Mouse (Mus musculus): ENCODE measurements around the gene Skor1.

The Skor1 gene

DNA sequence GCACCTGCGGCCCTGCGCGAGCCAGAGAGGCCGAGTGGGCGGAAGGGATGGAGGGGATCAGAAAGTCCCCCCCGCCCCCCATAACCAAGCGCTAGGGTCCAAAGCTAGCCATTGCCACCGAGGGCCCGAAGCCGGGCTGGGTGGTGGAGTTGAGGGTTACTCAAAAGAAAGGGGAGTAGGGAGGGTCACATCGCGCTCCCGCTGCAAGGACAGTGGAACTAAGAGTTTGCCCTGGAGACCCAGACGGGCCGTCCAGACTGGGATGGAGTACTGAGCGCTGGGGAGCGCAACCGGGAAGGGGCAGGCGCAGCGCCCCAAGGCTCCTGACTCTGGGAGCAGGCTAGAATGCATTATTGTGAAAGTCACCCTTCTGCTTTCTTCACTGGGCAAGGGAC lies 608 bp upstream of the Skor1 start:
- DNase-seq (ENCODE audit: low read depth, low spot score), result no peak

DNA sequence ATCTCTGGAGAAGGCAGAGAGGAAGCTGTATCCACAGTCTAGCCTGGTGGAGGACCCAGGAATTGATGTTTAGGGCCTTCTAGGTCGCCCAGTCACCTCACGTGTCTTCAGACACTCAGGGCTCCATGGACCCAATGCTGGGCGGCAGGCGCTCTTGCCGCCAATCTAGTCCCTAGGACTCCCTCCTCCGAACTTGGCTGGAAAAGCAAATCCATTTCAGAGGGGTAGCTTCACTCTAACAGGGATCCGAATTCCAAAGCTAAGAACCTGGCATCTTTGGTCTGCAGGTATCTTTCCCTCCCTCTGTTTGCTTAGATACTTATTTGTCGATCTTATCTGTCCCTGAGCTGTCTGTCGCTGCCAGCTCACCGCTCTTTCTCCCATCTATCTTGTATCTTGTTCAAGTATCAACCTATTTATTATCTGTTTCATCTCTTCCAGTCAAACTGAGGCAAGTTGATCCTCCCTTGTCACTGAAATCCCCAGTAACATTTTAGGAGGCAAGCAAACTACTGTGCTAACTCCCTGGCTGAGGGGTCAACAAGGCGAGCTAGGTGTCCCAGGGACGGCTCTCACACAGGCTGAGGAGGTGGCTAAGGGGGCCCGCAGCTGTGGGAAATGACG lies 863 bp downstream of the Skor1 start:
- no peak for DNase-seq (ENCODE audit: low read depth, low spot score)

- no peak for DNase-seq (ENCODE audit: low read depth, low spot score)
Measured at GRCm38 (mm10) chr9:63147296-63147695, 1.5 kb downstream of the Skor1 start.

- DNase-seq (ENCODE audit: low read depth, low spot score), result no peak
Measured at GRCm38 (mm10) chr9:63146856-63147274, 1.9 kb downstream of the Skor1 start.

DNA sequence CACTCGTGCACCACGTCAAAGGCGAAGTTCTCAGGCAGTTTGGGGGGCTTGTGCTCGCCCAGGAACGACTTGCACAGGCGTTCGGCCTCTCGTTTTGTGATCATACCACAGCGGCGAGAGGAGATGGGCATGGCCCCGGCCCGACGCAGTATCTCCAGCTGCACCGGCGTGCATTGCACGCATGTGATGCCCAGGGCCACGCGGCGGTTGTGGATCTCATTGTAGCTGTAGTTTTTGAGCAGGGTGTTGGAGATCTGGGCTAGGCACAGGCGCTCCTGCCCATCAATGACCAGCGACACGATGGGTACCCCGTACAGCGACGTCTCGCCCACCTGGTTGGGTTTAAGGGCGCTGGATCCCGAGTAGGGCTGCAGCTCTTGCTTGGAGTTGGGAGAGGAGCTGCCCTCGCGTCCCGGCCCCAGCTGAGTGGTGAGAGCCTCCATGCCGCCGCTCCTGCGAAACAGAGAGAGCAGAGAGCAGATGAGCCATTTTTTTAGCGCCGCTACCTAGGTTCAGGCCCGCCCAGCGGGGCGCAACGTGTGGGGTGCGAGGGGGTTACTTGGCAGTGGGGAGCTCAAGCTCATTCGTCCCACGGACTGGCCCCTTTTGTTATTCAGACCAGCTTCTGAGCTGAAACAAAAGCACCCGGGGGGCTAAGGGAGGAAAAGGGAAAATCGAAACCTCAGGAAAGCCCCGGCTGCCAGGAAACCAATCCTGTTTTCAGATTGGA lies 2.5 kb downstream of the Skor1 start:
- no peak for DNase-seq (ENCODE audit: low read depth, low spot score)

GRCm38 (mm10) chr9:63145249-63146125 lies 3.3 kb downstream of the Skor1 start:
- no peak for DNase-seq (ENCODE audit: low read depth, low spot score)

DNA sequence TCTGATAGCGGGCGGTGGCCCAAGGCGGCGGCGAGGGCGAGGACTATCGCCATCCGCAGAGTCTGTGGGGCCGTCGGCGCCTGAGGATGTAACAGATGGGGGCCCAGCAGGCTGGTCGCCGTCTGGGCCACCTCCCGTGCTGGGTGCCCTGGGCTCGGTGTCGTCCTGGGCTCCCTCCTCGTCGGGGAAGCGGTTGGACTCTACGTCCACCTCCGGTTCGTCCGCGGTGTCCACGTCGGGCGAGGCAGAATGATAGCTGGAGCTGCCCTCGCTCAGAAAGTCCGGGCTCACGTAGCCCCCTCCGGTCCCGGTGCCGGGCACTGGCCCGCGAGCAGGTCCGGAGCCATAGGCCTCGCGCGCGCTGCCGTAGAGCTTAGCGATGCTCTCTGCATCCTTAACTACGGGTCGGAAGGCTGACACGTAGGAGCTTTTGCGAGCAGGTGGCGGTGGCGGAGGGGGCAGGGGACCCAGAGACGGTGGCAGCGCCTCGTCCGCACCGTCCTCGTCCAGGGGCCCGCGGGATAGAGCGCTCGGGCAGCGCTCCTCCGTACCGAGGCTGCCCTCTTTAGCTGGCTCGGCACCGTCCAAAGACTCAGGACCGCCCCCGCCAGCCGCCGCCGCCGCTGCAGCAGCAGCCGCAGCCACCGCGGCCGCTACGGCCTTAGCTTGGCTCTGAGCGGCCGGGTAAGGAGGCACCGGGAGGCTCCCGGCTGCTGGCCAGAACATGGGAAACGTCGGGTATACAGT lies 4.1 kb downstream of the Skor1 start:
- no peak for DNase-seq (ENCODE audit: low read depth, low spot score)

DNA sequence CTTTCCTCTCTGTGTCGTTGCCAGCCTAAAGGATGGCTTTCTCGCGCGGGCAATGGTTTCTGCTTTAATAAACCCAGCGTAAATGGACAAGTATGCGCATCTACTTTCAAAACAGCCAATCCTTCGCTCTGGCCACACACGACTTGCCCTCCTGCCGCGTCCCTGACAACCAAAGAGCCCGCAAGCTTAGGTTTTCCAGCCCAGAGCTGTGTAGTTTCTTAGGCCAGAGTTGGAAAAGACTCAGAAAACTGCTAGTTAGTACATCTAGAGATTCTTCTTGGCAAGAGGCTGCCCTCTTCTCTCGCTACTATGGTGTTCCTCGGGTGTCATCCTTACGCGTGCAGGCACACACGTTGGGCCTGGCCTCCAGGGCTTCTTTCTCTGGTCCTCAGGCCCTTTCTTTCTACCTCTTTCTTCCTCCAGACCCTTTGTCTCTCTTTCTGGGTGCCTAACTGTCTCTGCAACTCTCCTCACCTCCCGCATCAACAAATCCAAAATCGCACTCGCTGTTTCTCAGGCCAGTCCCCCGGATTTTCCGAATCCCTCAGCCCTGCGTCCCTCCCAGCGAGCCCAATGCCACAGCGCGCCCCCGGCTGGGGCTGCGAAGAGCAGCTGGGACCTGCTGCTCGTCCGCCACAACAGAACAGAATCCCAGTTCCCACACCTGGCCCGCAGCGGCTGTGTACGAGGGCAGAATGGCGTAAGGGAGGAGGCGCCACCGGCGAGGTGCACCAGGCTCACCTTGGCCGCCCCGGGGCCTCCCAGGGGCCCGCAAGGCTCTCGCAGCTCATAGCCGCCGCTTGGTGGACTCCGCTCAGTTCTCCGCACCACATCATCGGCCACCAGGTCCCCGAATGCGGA lies 4.9 kb downstream of the Skor1 start:
- DNase-seq (ENCODE audit: low read depth, low spot score), result no peak

GRCm38 (mm10) chr9:63143227-63143626 lies 5.5 kb downstream of the Skor1 start:
- no peak for DNase-seq (ENCODE audit: low read depth, low spot score)

- no peak for DNase-seq (ENCODE audit: low read depth, low spot score)
Measured at GRCm38 (mm10) chr9:63142335-63143036, 6.3 kb downstream of the Skor1 start.

DNA sequence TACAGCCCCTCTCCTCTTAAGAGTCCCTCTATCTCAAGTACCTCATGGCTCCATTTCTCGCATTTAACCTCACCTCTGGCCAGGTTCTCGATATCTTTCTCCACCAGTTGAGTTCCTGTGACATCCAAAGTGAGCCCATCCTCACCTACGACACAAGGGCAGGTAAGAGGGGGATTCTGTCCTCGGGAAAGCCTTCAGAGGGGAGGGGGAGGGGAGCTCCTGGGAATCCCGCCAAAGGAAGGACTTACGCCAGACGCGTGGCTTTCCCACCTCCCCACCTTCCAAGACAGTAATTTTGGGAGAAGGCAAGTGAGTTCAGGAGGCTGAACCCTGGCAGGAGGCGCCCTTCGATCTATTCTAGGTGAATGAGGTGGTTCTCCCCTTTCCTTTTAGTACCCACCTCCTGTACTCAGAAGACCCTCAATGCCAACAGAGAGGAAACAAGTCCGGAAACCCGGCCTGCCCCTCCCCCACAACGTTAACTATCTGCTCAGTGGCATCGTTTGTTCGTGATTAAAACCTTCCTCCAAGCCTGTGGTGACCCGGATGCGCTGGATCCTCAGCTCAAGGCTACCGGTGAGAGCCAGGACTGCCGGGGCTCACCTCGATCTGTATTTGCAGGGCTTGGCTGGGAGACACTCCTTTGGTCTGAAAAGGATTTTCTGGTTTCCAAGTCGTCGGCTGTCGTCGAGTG lies 7.0 kb downstream of the Skor1 start:
- DNase-seq (ENCODE audit: low read depth, low spot score), result no peak

GRCm38 (mm10) chr9:63140211-63140610 lies 8.6 kb downstream of the Skor1 start:
- no peak for DNase-seq (ENCODE audit: low read depth, low spot score)

DNA sequence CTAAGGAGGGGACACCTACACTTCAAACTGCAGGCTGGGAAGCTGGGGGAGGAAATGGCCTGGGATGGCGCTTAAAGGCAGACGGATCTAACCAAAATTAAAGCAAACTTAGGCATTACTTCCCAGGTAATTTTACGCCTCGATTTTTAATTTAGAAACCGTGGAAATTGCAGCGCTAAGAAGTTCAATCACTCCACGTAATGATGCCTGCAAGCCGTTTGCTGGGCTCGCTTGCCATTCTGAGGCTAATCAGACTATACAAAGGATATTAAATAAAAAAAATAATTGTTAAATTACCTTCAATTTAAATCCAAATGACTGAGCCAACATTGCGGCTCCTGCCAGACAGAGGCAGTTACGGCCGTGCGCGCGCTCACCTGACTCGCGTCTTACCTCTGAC lies 9.1 kb downstream of the Skor1 start:
- DNase-seq (ENCODE audit: low read depth, low spot score), result no peak

DNA sequence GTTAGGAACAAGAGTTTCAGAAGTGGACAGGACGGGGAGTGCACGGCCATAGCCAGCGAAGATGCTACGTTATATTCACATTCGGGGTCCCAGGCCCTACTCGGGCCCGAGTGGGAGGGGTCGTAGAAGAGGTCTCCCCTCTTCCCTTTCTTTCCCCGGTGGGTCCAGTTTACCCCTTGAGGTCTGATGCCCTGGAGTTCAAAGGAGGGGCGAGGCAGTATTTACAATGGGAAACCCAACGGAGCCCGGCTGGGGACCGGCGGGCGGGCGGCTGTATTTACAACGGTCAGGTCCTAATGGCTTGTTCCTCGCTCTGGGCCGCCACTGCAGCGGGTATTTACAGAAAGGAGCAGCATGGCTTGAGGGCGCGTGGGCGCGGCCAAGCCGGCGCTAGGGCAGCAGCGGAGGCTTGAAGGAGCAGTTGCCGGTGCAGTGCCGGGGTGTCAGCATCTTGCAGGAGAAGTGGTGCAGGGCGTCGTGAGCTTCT lies 10.2 kb downstream of the Skor1 start:
- DNase-seq (ENCODE audit: low read depth, low spot score), result no peak

GRCm38 (mm10) chr9:63137615-63137915 lies 11.2 kb downstream of the Skor1 start:
- no peak for DNase-seq (ENCODE audit: low read depth, low spot score)

GRCm38 (mm10) chr9:63136756-63137614 lies 11.8 kb downstream of the Skor1 start:
- no peak for DNase-seq (ENCODE audit: low read depth, low spot score)

DNA sequence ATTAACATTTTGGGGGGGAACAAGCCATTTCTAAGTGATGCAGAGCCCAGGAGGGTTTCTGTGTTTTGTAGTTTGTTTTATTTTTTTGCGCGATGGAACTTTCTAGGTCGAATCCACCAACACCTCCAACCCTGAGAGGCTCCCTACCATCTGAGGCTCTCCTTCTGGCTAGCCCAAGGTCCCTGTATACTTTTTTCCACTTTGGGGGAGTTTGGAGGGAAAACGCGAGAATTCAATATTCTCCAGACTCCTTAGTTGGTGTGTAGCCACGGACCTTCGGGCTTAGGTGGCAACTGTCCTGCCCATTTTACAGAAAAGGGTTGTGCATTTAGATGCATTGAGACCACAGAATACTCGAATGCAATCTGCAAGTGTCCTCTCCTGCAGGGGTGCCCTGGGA lies 12.5 kb downstream of the Skor1 start:
- no peak for DNase-seq (ENCODE audit: low read depth, low spot score)

DNA sequence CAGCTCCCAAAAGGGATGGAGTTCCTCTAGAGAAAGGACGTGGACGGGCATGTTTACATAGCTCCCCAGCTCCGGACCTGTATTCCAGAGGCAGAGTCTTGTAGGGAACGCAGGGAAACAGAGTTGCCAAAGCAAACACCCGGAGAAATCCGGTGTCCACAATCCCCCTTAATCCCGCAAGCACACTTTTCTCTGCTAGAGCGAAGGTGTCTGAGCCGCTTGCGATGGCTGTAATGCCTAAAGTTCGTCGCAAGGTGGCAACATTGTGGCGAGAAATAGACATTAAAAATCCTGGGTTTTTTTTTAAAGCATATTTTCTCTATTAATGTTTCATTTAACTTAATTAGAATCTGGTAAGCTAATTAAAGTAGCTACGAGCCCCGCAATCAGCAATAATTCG lies 13.0 kb downstream of the Skor1 start:
- DNase-seq (ENCODE audit: low read depth, low spot score), result peak; percentile 63

- DNase-seq (ENCODE audit: low read depth, low spot score), result no peak
Measured at GRCm38 (mm10) chr9:63135356-63135755, 13.4 kb downstream of the Skor1 start.

Measured in forelimb bud, embryonic 11.5 days (tissue).